Mouse (Mus musculus) neural tube, embryonic 11.5 days (tissue): Measurements from ENCODE around the gene Cep128. TPM values are rescaled to one million over a fixed set of nuclear protein-coding genes. Genes with fewer than 3 reads are reported as not detected.

Source experiments
- ATAC-seq: fragments of 200-750 bp; cut with Nextera tagmentation; 2 replicates; pipeline ENCODE4 v1.8.0; 2017; ENCODE audit warnings: moderate number of reproducible peaks, mild to moderate bottlenecking, moderate TSS enrichment, moderate library complexity; ENCODE audit not compliant: insufficient read depth, low FRiP score, low TSS enrichment
- DNase-seq: peaks from one replicate; pipeline ENCODE4 v3.0.0-alpha.2; 2015; ENCODE audit warnings: low spot score
- H3K27ac ChIP-seq: fragments of 300-500 bp; sonication (generic); 2 replicates; pipeline ENCODE4 v1.5.1; 2014; ENCODE audit warnings: low read depth, mild to moderate bottlenecking, low read length
- H3K27me3 ChIP-seq: fragments of 300-500 bp; sonication (generic); 2 replicates; pipeline ENCODE4 v1.6.1; 2014; ENCODE audit warnings: mild to moderate bottlenecking, low read length, mixed read lengths; ENCODE audit not compliant: control insufficient read depth, insufficient read depth
- H3K36me3 ChIP-seq: fragments of 300-500 bp; sonication (generic); 2 replicates; pipeline ENCODE4 v1.6.1; 2014; ENCODE audit warnings: mild to moderate bottlenecking, low read length, moderate library complexity, mixed read lengths; ENCODE audit not compliant: control insufficient read depth, insufficient read depth
- H3K4me1 ChIP-seq: fragments of 300-500 bp; sonication (generic); 2 replicates; pipeline ENCODE4 v1.6.1; 2014; ENCODE audit warnings: low read length, mixed read lengths; ENCODE audit not compliant: control insufficient read depth, insufficient read depth
- H3K4me2 ChIP-seq: fragments of 300-500 bp; sonication (generic); 2 replicates; pipeline ENCODE4 v1.6.1; 2014; ENCODE audit warnings: low read depth, mild to moderate bottlenecking, moderate library complexity
- H3K4me3 ChIP-seq: fragments of 300-500 bp; sonication (generic); 2 replicates; pipeline ENCODE4 v1.5.1; 2014; ENCODE audit warnings: low read depth, low read length
- H3K9ac ChIP-seq: fragments of 300-500 bp; sonication (generic); 2 replicates; pipeline ENCODE4 v1.6.1; 2014; ENCODE audit warnings: mild to moderate bottlenecking, low read length
- H3K9me3 ChIP-seq: fragments of 300-500 bp; sonication (generic); 2 replicates; pipeline ENCODE4 v1.6.1; 2016; ENCODE audit warnings: low read length; ENCODE audit not compliant: control insufficient read depth
- WGBS: fragments of 180-500 bp; shearing (Covaris S2); extraction: QIAGEN DNeasy Blood & Tissue Kit; methylation state at CpG from one replicate; pipeline ENCODE4 v1.1.7; 2014; 5-methylcytosine and 5-hydroxymethylcytosine counted together
- polyA plus RNA-seq: library from polyadenylated mRNA; unstranded; fragments of >200 nt; fragmentation: Nextera tagmentation; extraction: Ambion mirVana; gene quantifications from 2 replicates; pipeline ENCODE4 v1.2.1, GENCODE M21; 2014

Cep128 gene
- polyA plus RNA-seq, 1 experiment from 2014 or later: 8.8 TPM

GRCm38 (mm10) chr12:91134740-91135517 lies 249.3 kb downstream of the Cep128 start:
- H3K4me2 ChIP-seq: no peak overlapping the region
- H3K36me3 ChIP-seq: no peaks in the 10 kb centered on the region
- ATAC-seq (no peak), DNase-seq (no peak)
- 85% methylated on average over 8 of the region's 8 CpGs for WGBS
- H3K9ac ChIP-seq: no peak overlapping the region
- H3K4me1 ChIP-seq: no peaks in the 10 kb centered on the region
- H3K27me3 ChIP-seq: no peaks in the 10 kb centered on the region
- H3K4me3 ChIP-seq: no peak overlapping the region
- H3K9me3 ChIP-seq: no peaks in the 10 kb centered on the region
- H3K27ac ChIP-seq: no peak overlapping the region

- ATAC-seq (no peak), DNase-seq (no peak)
- Histone ChIP-seq H3K4me3 (no peak overlapping the region), H3K9me3 (no peaks in the 10 kb centered on the region), H3K36me3 (no peaks in the 10 kb centered on the region), H3K27me3 (no peaks in the 10 kb centered on the region), H3K4me1 (no peaks in the 10 kb centered on the region), H3K9ac (no peak overlapping the region), H3K4me2 (no peak overlapping the region), H3K27ac (no peak overlapping the region)
- WGBS: 88% methylated on average over 3 of the region's 3 CpGs
Measured at GRCm38 (mm10) chr12:91115054-91115453, 269.2 kb downstream of the Cep128 start.

- Histone ChIP-seq H3K4me2 (no peak overlapping the region), H3K27ac (no peak overlapping the region), H3K9me3 (no peaks in the 10 kb centered on the region), H3K4me1 (no peaks in the 10 kb centered on the region), H3K4me3 (no peak overlapping the region), H3K27me3 (no peaks in the 10 kb centered on the region), H3K9ac (no peak overlapping the region), H3K36me3 (no peaks in the 10 kb centered on the region)
- DNase-seq (no peak), ATAC-seq (no peak)
- 60% methylated on average over 4 of the region's 4 CpGs for WGBS
Measured at GRCm38 (mm10) chr12:91103316-91103715, 280.9 kb downstream of the Cep128 start.

- Histone ChIP-seq H3K9ac (no peak overlapping the region), H3K9me3 (no peaks in the 10 kb centered on the region), H3K27ac (no peak overlapping the region), H3K27me3 (no peaks in the 10 kb centered on the region), H3K4me2 (no peak overlapping the region), H3K4me3 (no peak overlapping the region), H3K36me3 (no peaks in the 10 kb centered on the region), H3K4me1 (no peaks in the 10 kb centered on the region)
- ATAC-seq (no peak), DNase-seq (no peak)
- 62% methylated on average over 6 of the region's 6 CpGs for WGBS
Measured at GRCm38 (mm10) chr12:91097869-91098268, 286.3 kb downstream of the Cep128 start.

- Histone ChIP-seq H3K27ac (no peak overlapping the region), H3K9me3 (no peaks in the 10 kb centered on the region), H3K4me1 (no peaks in the 10 kb centered on the region), H3K4me2 (no peak overlapping the region), H3K36me3 (no peaks in the 10 kb centered on the region), H3K27me3 (no peaks in the 10 kb centered on the region), H3K4me3 (no peak overlapping the region), H3K9ac (no peak overlapping the region)
- WGBS: over 99% methylated on average over 6 of the region's 6 CpGs
- ATAC-seq (no peak), DNase-seq (no peak)
Measured at GRCm38 (mm10) chr12:91096197-91096596, 288.0 kb downstream of the Cep128 start.

- Histone ChIP-seq H3K4me2 (no peak overlapping the region), H3K4me1 (no peaks in the 10 kb centered on the region), H3K36me3 (no peaks in the 10 kb centered on the region), H3K27ac (no peak overlapping the region), H3K9ac (no peak overlapping the region), H3K4me3 (no peak overlapping the region), H3K9me3 (no peaks in the 10 kb centered on the region), H3K27me3 (no peaks in the 10 kb centered on the region)
- WGBS: 83% methylated on average over 4 of the region's 4 CpGs
- ATAC-seq (no peak), DNase-seq (no peak)
Measured at GRCm38 (mm10) chr12:91088271-91088670, 295.9 kb downstream of the Cep128 start.

- ATAC-seq (no peak), DNase-seq (no peak)
- no peak overlapping the region for H3K9ac ChIP-seq
- H3K36me3 ChIP-seq: no peaks in the 10 kb centered on the region
- H3K4me3 ChIP-seq: no peak overlapping the region
- no peak overlapping the region for H3K4me2 ChIP-seq
- no peaks in the 10 kb centered on the region for H3K4me1 ChIP-seq
- no peaks in the 10 kb centered on the region for H3K27me3 ChIP-seq
- WGBS: 86% methylated on average over 9 of the region's 9 CpGs
- no peak overlapping the region for H3K27ac ChIP-seq
- H3K9me3 ChIP-seq: no peaks in the 10 kb centered on the region
Measured at GRCm38 (mm10) chr12:91085967-91086366, 298.2 kb downstream of the Cep128 start.

- Histone ChIP-seq H3K9me3 (no peaks in the 10 kb centered on the region), H3K27ac (no peak overlapping the region), H3K4me2 (no peak overlapping the region), H3K4me3 (no peak overlapping the region), H3K4me1 (no peaks in the 10 kb centered on the region), H3K36me3 (no peaks in the 10 kb centered on the region), H3K27me3 (no peaks in the 10 kb centered on the region), H3K9ac (no peak overlapping the region)
- ATAC-seq: no peak
- WGBS: 95% methylated on average over 5 of the region's 5 CpGs
- DNase-seq: no peak
Measured at GRCm38 (mm10) chr12:91075600-91075999, 308.6 kb downstream of the Cep128 start.

- Histone ChIP-seq H3K4me2 (no peak overlapping the region), H3K36me3 (no peaks in the 10 kb centered on the region), H3K9ac (no peak overlapping the region), H3K4me1 (no peaks in the 10 kb centered on the region), H3K27me3 (no peaks in the 10 kb centered on the region), H3K27ac (no peak overlapping the region), H3K9me3 (no peaks in the 10 kb centered on the region), H3K4me3 (no peak overlapping the region)
- no peak for ATAC-seq
- 91% methylated on average over 2 of the region's 2 CpGs for WGBS
- no peak for DNase-seq
Measured at GRCm38 (mm10) chr12:91070551-91071045, 313.6 kb downstream of the Cep128 start.
